ENCODE assay signal across 8 mouse cellular contexts in the genomic region with DNA sequence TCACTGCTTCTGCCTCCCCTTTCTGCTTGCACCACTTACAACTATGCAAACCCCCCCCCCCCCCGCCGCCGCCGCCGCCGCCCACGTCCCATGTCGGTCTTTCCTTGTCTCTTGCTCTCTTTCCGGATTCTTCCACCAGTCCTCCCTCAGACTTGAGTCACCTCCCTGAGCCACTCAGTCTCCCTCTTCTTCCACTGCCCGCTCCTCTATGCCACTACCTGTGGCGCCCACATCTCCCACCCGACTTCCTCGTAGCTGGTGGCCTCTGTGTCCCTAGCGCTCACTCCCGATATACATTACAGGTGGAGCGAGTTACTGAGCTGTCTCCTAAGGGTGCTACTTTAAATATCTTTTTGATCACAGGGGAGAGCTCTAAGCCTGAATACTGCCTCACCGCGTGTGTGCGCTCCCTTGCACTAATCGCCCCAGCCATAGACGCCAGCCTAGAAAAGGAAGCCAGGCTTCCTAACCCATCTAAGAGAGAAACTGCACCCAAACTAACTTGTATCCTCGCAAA. TPM values are rescaled to one million over a fixed set of nuclear protein-coding genes. Genes with fewer than 3 reads are reported as not detected.
DNase-seq lines count a peak whose midpoint lies in the region; ATAC-seq and TF ChIP-seq lines count a peak whose summit lies in the region.

No protein-coding gene starts in this region.

- intact Hi-C loops in left cerebral cortex, adult 2 months (cut with DNase I): loop anchor here (5.0 kb wide), 2 partner anchors 216 to 634 kb away; no protein-coding TSS in a partner anchor

- no peak overlapping the region for H3K27ac ChIP-seq in left cerebral cortex, adult 2 months
- no peak overlapping the region for H3K27ac ChIP-seq in cortical plate, adult 2 months (ENCODE audit: insufficient read depth, low read length)
- H3K27ac ChIP-seq in heart, embryonic 16.5 days (ENCODE audit: low read length): no peak overlapping the region
- H3K27ac ChIP-seq in midbrain, embryonic 12.5 days (replicated peaks): no peak overlapping the region

- no peak overlapping the region for H3K9ac ChIP-seq in heart, embryonic 16.5 days (ENCODE audit: low read length)
- no peak overlapping the region for H3K9ac ChIP-seq in midbrain, embryonic 12.5 days (replicated peaks)

- peak overlapping the region; percentile 53 for H3K4me2 ChIP-seq in heart, embryonic 16.5 days (ENCODE audit: low read depth, low read length)
- H3K4me2 ChIP-seq in midbrain, embryonic 12.5 days (replicated peaks): peak overlapping the region; percentile 26

- peak overlapping the region; percentile 86 for H3K4me3 ChIP-seq in left cerebral cortex, adult 2 months
- peak overlapping the region; percentile 29 for H3K4me3 ChIP-seq in cortical plate, adult 2 months (ENCODE audit: insufficient read depth, low read length)
- H3K4me3 ChIP-seq in heart, embryonic 16.5 days (ENCODE audit: low read length): peak overlapping the region; percentile 37
- H3K4me3 ChIP-seq in midbrain, embryonic 12.5 days: peak overlapping the region; percentile 19

- peaks cover 43% of the 10 kb centered on the region for H3K27me3 ChIP-seq in heart, embryonic 16.5 days (ENCODE audit: control insufficient read depth, insufficient read depth, low read length)
- peaks cover 75% of the 10 kb centered on the region for H3K27me3 ChIP-seq in midbrain, embryonic 12.5 days

- H3K36me3 ChIP-seq in heart, embryonic 16.5 days (ENCODE audit: control insufficient read depth, insufficient read depth): no peaks in the 10 kb centered on the region
- no peaks in the 10 kb centered on the region for H3K36me3 ChIP-seq in midbrain, embryonic 12.5 days

- no peak for TF ChIP-seq POLR2A in cortical plate, adult 2 months (IDR thresholded peaks at IDR 0.05; ENCODE audit: extremely low read depth, insufficient read depth, low read length)

- DNase-seq in left cerebral cortex, adult 2 months (ENCODE audit: extremely low spot score in 1 of 2, low spot score in 2 of 2): peak in 1 of 2 experiments; percentile 25
- no peak for DNase-seq in left cerebral cortex, adult 8-10 months (ENCODE audit: low spot score in 2 of 2)
- DNase-seq in cerebellum, postnatal 4 days (ENCODE audit: low spot score in 2 of 2): no peak
- no peak for DNase-seq in natural killer cell, adult 2 months (ENCODE audit: low spot score in 2 of 2)
- no peak for DNase-seq in gastrocnemius, adult 18-20 months (ENCODE audit: low spot score)

- no peak for ATAC-seq in heart, embryonic 16.5 days (replicated peaks; ENCODE audit: extremely low read depth, insufficient read depth, low FRiP score)
- no peak for ATAC-seq in midbrain, embryonic 12.5 days (ENCODE audit: low FRiP score, low read depth)

- no peaks in the 10 kb centered on the region; the same call in 1 of the 2 replicates for H3K4me1 ChIP-seq in cortical plate, adult 2 months (ENCODE audit: control insufficient read depth, insufficient read depth, low read length)
- H3K4me1 ChIP-seq in heart, embryonic 16.5 days (ENCODE audit: control insufficient read depth, insufficient read depth, low read length): peaks cover 22% of the 10 kb centered on the region
- H3K4me1 ChIP-seq in midbrain, embryonic 12.5 days: peaks cover 36% of the 10 kb centered on the region

- 6% methylated on average over 19 of the region's 22 CpGs for WGBS in heart, embryonic 16.5 days
- WGBS in midbrain, embryonic 12.5 days: under 1% methylated on average over 20 of the region's 22 CpGs

- TF ChIP-seq CTCF in left cerebral cortex, adult 2 months (IDR thresholded peaks at IDR 0.05): no peak
- no peak for TF ChIP-seq CTCF in cortical plate, adult 2 months (IDR thresholded peaks at IDR 0.05; ENCODE audit: extremely low read depth, insufficient read depth, low read length)

- no peaks in the 10 kb centered on the region for H3K9me3 ChIP-seq in heart, embryonic 16.5 days (replicated peaks; ENCODE audit: control insufficient read depth, low read length)
- H3K9me3 ChIP-seq in midbrain, embryonic 12.5 days: no peaks in the 10 kb centered on the region

RNA-seq across cellular contexts. Expression of a gene that starts 38.8 kb away (rescaled TPM):
- 10 to 100 TPM; 11.0 to 14.3 TPM for total RNA-seq in left cerebral cortex, adult 2 months (2021)
- 10 to 100 TPM; 14.4 to 18.0 (median 16.6) TPM for total RNA-seq in left cerebral cortex, adult 8-10 months (2022)
- 6.6 and 6.9 TPM in 2 replicates for polyA plus RNA-seq in cortical plate, adult 2 months (2012; rRNA removed)
- polyA plus RNA-seq in heart, embryonic 16.5 days (2015; fragmentation: Nextera tagmentation; extraction: Ambion mirVana): 21.1 and 24.3 TPM in 2 replicates
- 24.7 and 25.0 TPM in 2 replicates for polyA plus RNA-seq in midbrain, embryonic 12.5 days (2016; fragmentation: Nextera tagmentation; extraction: Ambion mirVana)
- 10 to 100 TPM; 12.3 to 20.6 TPM for total RNA-seq in gastrocnemius, adult 18-20 months (2021)

Comparison
In these comparisons a context has a peak if more than half of its experiments do, and no peak if none do; other contexts are left out.
1. H3K4me3 ChIP-seq: peak in every context shown above with its lines; median percentile 86 in left cerebral cortex, adult 2 months; 37 in heart, embryonic 16.5 days; 29 in cortical plate, adult 2 months; 19 in midbrain, embryonic 12.5 days.